Mouse (Mus musculus) mature B cell (primary cell): Measurements from ENCODE around the gene Ttc9b.

Source experiments
- in situ Hi-C: fragments of 300-500 bp; cut with MboI; formaldehyde crosslinking; loops from 2 replicates; pipeline ENCODE4 v1.14.3; 2019

The Ttc9b gene

DNA sequence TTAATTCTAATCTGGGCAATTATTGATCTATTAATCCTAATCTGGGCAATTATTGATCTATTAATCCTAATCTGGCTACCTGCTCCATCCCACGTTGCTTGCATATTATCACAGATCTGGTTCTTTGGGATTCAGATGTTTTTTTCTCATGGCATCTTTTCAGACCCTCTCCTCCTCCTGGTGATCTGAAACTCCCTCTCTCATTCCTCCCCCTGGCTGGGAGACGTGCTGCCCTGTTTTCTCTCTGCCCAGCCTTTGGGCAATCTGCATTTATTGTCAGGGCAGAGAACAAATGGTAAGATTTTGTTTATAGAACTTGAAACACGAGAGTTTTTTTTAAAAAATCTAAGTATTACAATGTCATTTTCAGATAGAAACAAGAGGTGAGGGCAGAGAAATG lies 34.1 kb downstream of the Ttc9b start:
- in situ Hi-C loops = no loop called here

DNA sequence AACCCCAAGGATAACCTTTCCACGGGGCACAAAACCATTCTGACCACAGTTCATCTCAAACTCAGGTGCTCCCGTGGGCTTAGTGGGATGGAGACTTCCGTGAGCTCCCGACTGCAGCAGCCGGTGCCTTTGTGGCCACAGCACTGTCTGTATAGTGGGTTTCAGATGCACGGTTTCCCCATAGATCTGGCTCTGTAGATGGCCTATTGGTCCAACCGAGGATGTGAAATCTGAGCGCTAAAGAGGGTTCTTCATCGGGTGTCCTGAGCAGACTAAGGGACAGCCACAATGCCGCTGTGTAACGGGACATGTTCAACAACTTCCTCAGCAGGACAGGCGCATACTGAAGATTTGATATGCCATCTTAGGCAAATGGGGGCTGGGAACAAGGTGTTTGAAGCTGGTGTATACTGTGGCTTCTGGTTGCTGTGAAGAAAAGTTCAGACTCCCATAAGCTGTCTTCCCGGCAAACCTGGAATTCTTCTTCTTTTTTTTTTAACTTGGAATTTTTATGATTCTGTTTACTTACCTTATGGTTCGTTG lies 34.6 kb downstream of the Ttc9b start:
- in situ Hi-C loops = no loop called here

DNA sequence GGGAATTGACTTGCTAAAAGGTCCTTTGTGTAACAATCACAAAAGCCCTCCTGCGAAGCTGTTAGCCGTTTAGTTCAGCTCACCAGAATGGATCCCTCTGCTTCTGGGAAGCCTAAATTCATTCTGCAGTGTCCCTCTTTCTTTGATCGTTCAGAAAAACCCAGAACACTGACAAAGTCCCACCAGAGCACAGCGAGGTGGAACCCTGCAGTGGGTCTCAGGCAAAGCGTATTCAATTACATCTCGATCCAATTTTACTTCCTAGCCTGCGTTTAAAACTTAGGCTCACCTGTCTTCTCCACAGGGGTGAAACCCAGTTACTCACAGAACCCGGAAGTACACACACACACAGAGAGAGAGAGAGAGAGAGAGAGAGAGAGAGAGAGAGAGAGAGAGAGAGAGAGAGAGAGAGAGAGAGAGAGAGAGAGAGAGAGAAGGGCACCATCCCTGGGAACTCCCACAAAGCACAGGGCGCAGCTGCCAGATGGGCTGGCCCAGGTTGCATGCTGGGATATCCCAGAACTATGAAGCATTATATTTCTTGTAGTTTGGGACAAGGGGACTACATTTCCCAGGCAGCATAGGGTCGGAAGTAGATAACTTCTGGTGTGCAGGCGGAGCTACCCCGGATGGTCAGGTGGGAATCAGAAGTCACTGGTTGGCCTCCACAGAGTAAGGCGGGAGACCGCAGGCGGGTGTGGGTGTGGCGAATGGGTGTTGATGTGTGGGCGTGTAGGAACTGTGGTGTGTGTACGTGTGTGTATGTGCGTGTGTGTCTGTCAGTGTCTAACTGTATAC lies 35.3 kb downstream of the Ttc9b start, which contains the start of gene Zfp607b:
Gene Zfp607b, plus strand, starts transcription at position 526 of the 798 bp plus-strand sequence.
- in situ Hi-C loops = no loop called here

DNA sequence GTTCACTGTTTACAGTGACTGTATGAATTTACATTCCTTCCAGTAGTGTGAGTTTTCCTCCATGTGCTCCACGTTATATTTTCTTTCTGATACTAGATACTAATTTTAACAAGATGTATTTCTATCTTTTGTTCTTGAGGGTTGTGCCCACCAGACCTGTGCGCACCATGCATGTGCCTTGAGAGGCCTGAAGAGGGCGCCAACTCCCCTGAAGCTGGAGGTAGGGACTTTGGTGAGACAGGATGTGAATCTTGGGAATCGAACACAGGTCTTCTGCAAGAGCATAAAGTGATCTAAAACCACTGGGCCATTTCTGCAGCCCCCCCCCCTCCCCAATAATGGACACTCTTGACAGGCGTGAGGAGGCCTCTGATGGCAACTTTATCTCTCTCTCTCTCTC lies 37.4 kb downstream of the Ttc9b start:
- in situ Hi-C loops = no loop called here

DNA sequence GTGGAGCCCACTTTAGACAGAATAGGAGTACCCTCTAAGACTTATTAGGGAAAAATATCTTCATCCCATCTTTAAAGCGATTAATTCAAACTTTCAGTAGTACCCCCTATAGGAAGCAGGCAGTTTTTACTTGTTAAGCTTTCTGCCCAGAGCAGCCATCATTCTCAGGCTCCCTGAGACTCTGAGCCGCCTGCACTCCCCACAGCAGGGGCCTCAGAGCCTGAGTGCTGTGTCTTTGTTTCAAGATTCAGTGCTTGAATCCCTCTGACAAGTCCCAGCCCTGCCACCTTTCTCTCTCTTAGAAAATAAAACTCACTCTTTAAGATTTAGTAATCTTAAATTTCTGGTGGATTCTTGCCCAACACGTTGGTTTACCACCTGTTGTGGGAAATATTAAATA lies 43.0 kb downstream of the Ttc9b start:
- in situ Hi-C loops = no loop called here
